Mouse (Mus musculus) C2C12 (cell line): ENCODE results near the gene Sost. TPM values are rescaled to one million over a fixed set of nuclear protein-coding genes. Genes with fewer than 3 reads are reported as not detected.

Experiments
- H3K27me3 ChIP-seq: one replicate; pipeline ENCODE4 v1.6.1; 2011; ENCODE audit not compliant: control insufficient read depth, insufficient read depth, insufficient read length
- H3K36me3 ChIP-seq: one replicate; pipeline ENCODE4 v1.6.1; 2011; ENCODE audit not compliant: control insufficient read depth, insufficient read depth
- H3K4me3 ChIP-seq: one replicate; pipeline ENCODE4 v1.5.1; 2011; ENCODE audit warnings: mild to moderate bottlenecking, control low read depth; ENCODE audit not compliant: poor library complexity, insufficient read depth, severe bottlenecking
- H3K79me2 ChIP-seq: one replicate; pipeline ENCODE4 v1.6.1; 2011; ENCODE audit not compliant: control insufficient read depth, insufficient read depth
- H3K79me3 ChIP-seq: one replicate; pipeline ENCODE4 v1.6.1; 2011; ENCODE audit warnings: low read depth, control low read depth
- H3ac ChIP-seq: one replicate; pipeline ENCODE3; 2011; ENCODE audit warnings: low read depth; ENCODE audit not compliant: control insufficient read depth, insufficient read length
- CEBPB ChIP-seq: IDR thresholded peaks from one replicate; pipeline ENCODE4 v1.6.1; 2011; ENCODE audit warnings: low read depth, mild to moderate bottlenecking, control low read depth, moderate library complexity
- CTCF ChIP-seq: IDR thresholded peaks from one replicate; pipeline ENCODE4 v1.5.1; 2011; ENCODE audit not compliant: control insufficient read depth, insufficient read depth, insufficient read length
- FOSL1 ChIP-seq: IDR thresholded peaks from one replicate; pipeline ENCODE4 v1.8.0; 2011; ENCODE audit warnings: mild to moderate bottlenecking, low read length; ENCODE audit not compliant: poor library complexity, insufficient read depth, severe bottlenecking
- MAX ChIP-seq: IDR thresholded peaks from one replicate; pipeline ENCODE4 v1.6.1; 2011; ENCODE audit warnings: mild to moderate bottlenecking, control low read depth
- MYOD1 ChIP-seq: IDR thresholded peaks from one replicate; pipeline ENCODE4 v1.6.1; 2011; ENCODE audit warnings: low read depth; ENCODE audit not compliant: control insufficient read depth, insufficient read length
- MYOG ChIP-seq: IDR thresholded peaks from one replicate; pipeline ENCODE4 v1.6.1; 2011; ENCODE audit not compliant: control insufficient read depth, insufficient read length; ENCODE audit errors: extremely low read depth
- USF1 ChIP-seq: IDR thresholded peaks from one replicate; pipeline ENCODE4 v1.6.1; 2011; ENCODE audit warnings: low read depth, mild to moderate bottlenecking, control low read depth, moderate library complexity
- polyA plus RNA-seq: library from polyadenylated mRNA; unstranded; fragments of >200 nt; fragmentation: generic; extraction: Trizol; gene quantifications from one replicate; pipeline ENCODE4 v1.2.1, GENCODE M21; 2012; ENCODE audit warnings: missing spikeins

Sost gene
- polyA plus RNA-seq, 1 experiment: 0.02 TPM

- Histone ChIP-seq H3ac (no peak overlapping the region), H3K79me3 (no peaks in the 10 kb centered on the region), H3K36me3 (no peaks in the 10 kb centered on the region), H3K79me2 (no peaks in the 10 kb centered on the region), H3K4me3 (no peak overlapping the region), H3K27me3 (peaks cover 20% of the 10 kb centered on the region)
- TF ChIP-seq MYOG: no peak
- TF ChIP-seq FOSL1: no peak
- TF ChIP-seq MAX: no peak
Measured at GRCm38 (mm10) chr11:102008954-102009637, 42.3 kb upstream of the Sost start.

- no peak for TF ChIP-seq MYOD1
Measured at GRCm38 (mm10) chr11:102008372-102008771, 41.6 kb upstream of the Sost start.

GRCm38 (mm10) chr11:102006688-102007087 is 39.9 kb upstream of the Sost start:
- Histone ChIP-seq H3K36me3 (no peaks in the 10 kb centered on the region), H3K4me3 (no peak overlapping the region), H3ac (no peak overlapping the region), H3K79me3 (no peaks in the 10 kb centered on the region), H3K79me2 (no peaks in the 10 kb centered on the region), H3K27me3 (peaks cover 11% of the 10 kb centered on the region)
- TF ChIP-seq MAX (no peak), MYOG (no peak), CTCF (no peak), FOSL1 (no peak)

More at GRCm38 (mm10) chr11:102008372-102008771, 41.6 kb upstream of the Sost start:
- no peaks in the 10 kb centered on the region for H3K79me2 ChIP-seq
- H3K27me3 ChIP-seq: peaks cover 15% of the 10 kb centered on the region
- H3K79me3 ChIP-seq: no peaks in the 10 kb centered on the region
- H3K36me3 ChIP-seq: no peaks in the 10 kb centered on the region
- H3ac ChIP-seq: no peak overlapping the region
- no peak overlapping the region for H3K4me3 ChIP-seq

- Histone ChIP-seq H3K27me3 (peaks cover 14% of the 10 kb centered on the region), H3K79me2 (no peaks in the 10 kb centered on the region), H3K79me3 (no peaks in the 10 kb centered on the region), H3K36me3 (no peaks in the 10 kb centered on the region), H3ac (no peak overlapping the region), H3K4me3 (no peak overlapping the region)
- TF ChIP-seq MYOG (no peak), CEBPB (no peak), MYOD1 (no peak), CTCF (no peak)
Measured at GRCm38 (mm10) chr11:102006271-102006670, 39.5 kb upstream of the Sost start.

- Histone ChIP-seq H3K4me3 (no peak overlapping the region), H3K79me3 (no peaks in the 10 kb centered on the region), H3K36me3 (no peaks in the 10 kb centered on the region), H3ac (no peak overlapping the region), H3K27me3 (peaks cover 16% of the 10 kb centered on the region), H3K79me2 (no peaks in the 10 kb centered on the region)
- no peak for TF ChIP-seq MYOD1
- no peak for TF ChIP-seq CTCF
- TF ChIP-seq CEBPB: no peak
- TF ChIP-seq MYOG: no peak
- TF ChIP-seq FOSL1: no peak
- TF ChIP-seq USF1: no peak
- TF ChIP-seq MAX: no peak
Measured at GRCm38 (mm10) chr11:102004251-102004650, 37.4 kb upstream of the Sost start.

- H3K27me3 ChIP-seq: peaks cover 18% of the 10 kb centered on the region
- no peaks in the 10 kb centered on the region for H3K79me2 ChIP-seq
- TF ChIP-seq MYOD1 (no peak), USF1 (no peak)
Measured at GRCm38 (mm10) chr11:101999466-101999865, 32.7 kb upstream of the Sost start.

More at GRCm38 (mm10) chr11:101999466-101999865, 32.7 kb upstream of the Sost start:
- Histone ChIP-seq H3ac (no peak overlapping the region), H3K4me3 (no peak overlapping the region), H3K79me3 (no peaks in the 10 kb centered on the region), H3K36me3 (no peaks in the 10 kb centered on the region)
